Mouse (Mus musculus): ENCODE data around the gene Cacng4. TPM values are rescaled to one million over a fixed set of nuclear protein-coding genes. Genes with fewer than 3 reads are reported as not detected.

Cacng4 gene
- polyA plus RNA-seq, 1 experiment: 2.3 TPM

DNA sequence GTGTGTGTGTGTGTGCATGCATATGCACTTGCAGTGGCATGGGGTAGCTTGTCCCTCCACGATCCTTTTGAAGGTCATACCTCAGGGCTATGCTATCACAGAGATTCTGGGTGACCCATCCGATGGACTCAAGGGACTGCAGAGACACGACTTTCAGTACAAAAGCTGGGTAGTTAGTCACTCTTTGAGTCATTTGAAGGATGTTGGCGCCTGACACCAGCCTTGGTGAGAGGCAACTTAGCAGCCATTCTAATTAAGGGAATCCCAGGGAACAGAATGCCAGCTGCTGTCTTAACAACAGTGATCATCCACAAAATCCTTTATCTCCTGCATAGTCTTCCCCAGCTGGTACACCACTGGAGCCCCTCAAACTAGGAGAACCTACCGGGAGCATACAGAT is 45.2 kb downstream of the Cacng4 start:
- H3K4me3 ChIP-seq (ENCODE audit: control insufficient read depth, low read depth, low read length): no peak overlapping the region
- no peaks in the 10 kb centered on the region for H3K27me3 ChIP-seq (ENCODE audit: control insufficient read depth, insufficient read depth, low read length)
- H3K36me3 ChIP-seq (ENCODE audit: control insufficient read depth, insufficient read depth, low read length): no peaks in the 10 kb centered on the region
- H3K27ac ChIP-seq (ENCODE audit: control insufficient read depth, insufficient read depth, low read depth, low read length): no peak overlapping the region
- no peaks in the 10 kb centered on the region for H3K4me1 ChIP-seq (ENCODE audit: control insufficient read depth, insufficient read depth, low read length)
- no peak for TF ChIP-seq CTCF (IDR thresholded peaks at IDR 0.05; ENCODE audit: control insufficient read depth, insufficient read depth, insufficient replicate concordance, low read depth, low read length)
- no peak for TF ChIP-seq POLR2A (IDR thresholded peaks at IDR 0.05; ENCODE audit: control insufficient read depth, low read depth, low read length)

- no peak for TF ChIP-seq POLR2A (IDR thresholded peaks at IDR 0.05; ENCODE audit: control insufficient read depth, low read depth, low read length)
- no peak for TF ChIP-seq CTCF (IDR thresholded peaks at IDR 0.05; ENCODE audit: control insufficient read depth, insufficient read depth, insufficient replicate concordance, low read depth, low read length)
- Histone ChIP-seq H3K27me3 (ENCODE audit: control insufficient read depth, insufficient read depth, low read length) (no peaks in the 10 kb centered on the region), H3K4me1 (ENCODE audit: control insufficient read depth, insufficient read depth, low read length) (no peaks in the 10 kb centered on the region), H3K27ac (ENCODE audit: control insufficient read depth, insufficient read depth, low read depth, low read length) (no peak overlapping the region), H3K4me3 (ENCODE audit: control insufficient read depth, low read depth, low read length) (no peak overlapping the region), H3K36me3 (ENCODE audit: control insufficient read depth, insufficient read depth, low read length) (no peaks in the 10 kb centered on the region)
Measured at GRCm38 (mm10) chr11:107748243-107749035, 45.9 kb downstream of the Cacng4 start.

GRCm38 (mm10) chr11:107743100-107743499 is 51.3 kb downstream of the Cacng4 start:
- no peaks in the 10 kb centered on the region for H3K4me1 ChIP-seq (ENCODE audit: control insufficient read depth, insufficient read depth, low read length)
- no peak overlapping the region for H3K4me3 ChIP-seq (ENCODE audit: control insufficient read depth, low read depth, low read length)
- H3K27ac ChIP-seq (ENCODE audit: control insufficient read depth, insufficient read depth, low read depth, low read length): no peak overlapping the region
- TF ChIP-seq POLR2A (IDR thresholded peaks at IDR 0.05; ENCODE audit: control insufficient read depth, low read depth, low read length) (no peak), CTCF (IDR thresholded peaks at IDR 0.05; ENCODE audit: control insufficient read depth, insufficient read depth, insufficient replicate concordance, low read depth, low read length) (no peak)
- H3K27me3 ChIP-seq (ENCODE audit: control insufficient read depth, insufficient read depth, low read length): no peaks in the 10 kb centered on the region
- no peaks in the 10 kb centered on the region for H3K36me3 ChIP-seq (ENCODE audit: control insufficient read depth, insufficient read depth, low read length)

GRCm38 (mm10) chr11:107738418-107739099 is 55.8 kb downstream of the Cacng4 start:
- Histone ChIP-seq H3K27me3 (ENCODE audit: control insufficient read depth, insufficient read depth, low read length) (no peaks in the 10 kb centered on the region), H3K36me3 (ENCODE audit: control insufficient read depth, insufficient read depth, low read length) (no peaks in the 10 kb centered on the region), H3K27ac (ENCODE audit: control insufficient read depth, insufficient read depth, low read depth, low read length) (no peak overlapping the region), H3K4me1 (ENCODE audit: control insufficient read depth, insufficient read depth, low read length) (no peaks in the 10 kb centered on the region), H3K4me3 (ENCODE audit: control insufficient read depth, low read depth, low read length) (no peak overlapping the region)
- TF ChIP-seq CTCF (IDR thresholded peaks at IDR 0.05; ENCODE audit: control insufficient read depth, insufficient read depth, insufficient replicate concordance, low read depth, low read length): no peak
- no peak for TF ChIP-seq POLR2A (IDR thresholded peaks at IDR 0.05; ENCODE audit: control insufficient read depth, low read depth, low read length)

DNA sequence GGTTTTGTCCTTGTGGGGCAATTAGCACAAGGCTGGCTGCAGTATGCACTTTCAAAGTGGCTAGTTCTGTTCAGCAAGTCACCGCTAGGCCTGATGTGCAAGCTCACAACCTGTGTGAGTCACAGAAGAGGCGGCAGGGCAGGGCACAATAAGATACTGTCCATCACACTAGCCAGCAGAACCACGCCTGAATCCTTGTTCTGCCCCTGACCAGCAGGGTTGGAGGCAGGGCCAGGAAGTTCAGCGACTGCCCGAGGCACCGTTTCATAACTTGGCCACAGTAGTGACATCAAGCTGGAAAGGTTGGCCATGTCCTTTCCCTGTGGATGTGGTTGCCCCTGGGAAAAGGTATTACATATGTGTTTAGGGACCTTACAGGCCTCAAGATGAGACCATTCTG is 56.5 kb downstream of the Cacng4 start:
- Histone ChIP-seq H3K4me3 (ENCODE audit: control insufficient read depth, low read depth, low read length) (no peak overlapping the region), H3K27ac (ENCODE audit: control insufficient read depth, insufficient read depth, low read depth, low read length) (no peak overlapping the region), H3K4me1 (ENCODE audit: control insufficient read depth, insufficient read depth, low read length) (no peaks in the 10 kb centered on the region), H3K36me3 (ENCODE audit: control insufficient read depth, insufficient read depth, low read length) (no peaks in the 10 kb centered on the region), H3K27me3 (ENCODE audit: control insufficient read depth, insufficient read depth, low read length) (no peaks in the 10 kb centered on the region)
- no peak for TF ChIP-seq POLR2A (IDR thresholded peaks at IDR 0.05; ENCODE audit: control insufficient read depth, low read depth, low read length)
- TF ChIP-seq CTCF (IDR thresholded peaks at IDR 0.05; ENCODE audit: control insufficient read depth, insufficient read depth, insufficient replicate concordance, low read depth, low read length): no peak

GRCm38 (mm10) chr11:107734133-107734532 is 60.2 kb downstream of the Cacng4 start:
- Histone ChIP-seq H3K4me3 (ENCODE audit: control insufficient read depth, low read depth, low read length) (no peak overlapping the region), H3K4me1 (ENCODE audit: control insufficient read depth, insufficient read depth, low read length) (no peaks in the 10 kb centered on the region), H3K27me3 (ENCODE audit: control insufficient read depth, insufficient read depth, low read length) (no peaks in the 10 kb centered on the region), H3K36me3 (ENCODE audit: control insufficient read depth, insufficient read depth, low read length) (no peaks in the 10 kb centered on the region), H3K27ac (ENCODE audit: control insufficient read depth, insufficient read depth, low read depth, low read length) (no peak overlapping the region)
- no peak for TF ChIP-seq CTCF (IDR thresholded peaks at IDR 0.05; ENCODE audit: control insufficient read depth, insufficient read depth, insufficient replicate concordance, low read depth, low read length)
- no peak for TF ChIP-seq POLR2A (IDR thresholded peaks at IDR 0.05; ENCODE audit: control insufficient read depth, low read depth, low read length)

GRCm38 (mm10) chr11:107731498-107731897 is 62.9 kb downstream of the Cacng4 start:
- Histone ChIP-seq H3K27ac (ENCODE audit: control insufficient read depth, insufficient read depth, low read depth, low read length) (no peak overlapping the region), H3K27me3 (ENCODE audit: control insufficient read depth, insufficient read depth, low read length) (no peaks in the 10 kb centered on the region), H3K4me1 (ENCODE audit: control insufficient read depth, insufficient read depth, low read length) (no peaks in the 10 kb centered on the region), H3K4me3 (ENCODE audit: control insufficient read depth, low read depth, low read length) (no peak overlapping the region), H3K36me3 (ENCODE audit: control insufficient read depth, insufficient read depth, low read length) (no peaks in the 10 kb centered on the region)
- no peak for TF ChIP-seq CTCF (IDR thresholded peaks at IDR 0.05; ENCODE audit: control insufficient read depth, insufficient read depth, insufficient replicate concordance, low read depth, low read length)
- no peak for TF ChIP-seq POLR2A (IDR thresholded peaks at IDR 0.05; ENCODE audit: control insufficient read depth, low read depth, low read length)
